Mouse (Mus musculus) A20 (cell line): Measurements from ENCODE around the gene Reg4.

Source experiments
- DNase-seq: peaks from one replicate; pipeline ENCODE4 v3.0.0-alpha.2; 2011; ENCODE audit warnings: low read depth, low spot score

The Reg4 gene

GRCm38 (mm10) chr3:98237240-98237639 is 15.3 kb downstream of the Reg4 start:
- DNase-seq, result no peak

GRCm38 (mm10) chr3:98238150-98238549 is 16.2 kb downstream of the Reg4 start:
- no peak for DNase-seq

GRCm38 (mm10) chr3:98242051-98242450 is 20.1 kb downstream of the Reg4 start:
- no peak for DNase-seq

- DNase-seq, result no peak
These were observed 20.6 kb downstream of the Reg4 start for GRCm38 (mm10) chr3:98242458-98243037.

GRCm38 (mm10) chr3:98245892-98246291 is 23.9 kb downstream of the Reg4 start:
- no peak for DNase-seq

GRCm38 (mm10) chr3:98246985-98247751 is 25.2 kb downstream of the Reg4 start:
- no peak for DNase-seq

GRCm38 (mm10) chr3:98249378-98249777 is 27.4 kb downstream of the Reg4 start:
- DNase-seq, result no peak

GRCm38 (mm10) chr3:98249833-98250448 is 28.0 kb downstream of the Reg4 start:
- no peak for DNase-seq

- DNase-seq, result peak; percentile 33
These were observed 32.1 kb downstream of the Reg4 start for GRCm38 (mm10) chr3:98254059-98254458.

- no peak for DNase-seq
These were observed 33.0 kb downstream of the Reg4 start for GRCm38 (mm10) chr3:98254656-98255583.

GRCm38 (mm10) chr3:98258723-98259122 is 36.8 kb downstream of the Reg4 start:
- no peak for DNase-seq

GRCm38 (mm10) chr3:98259271-98259751 is 37.4 kb downstream of the Reg4 start:
- DNase-seq, result no peak

- DNase-seq, result no peak
These were observed 38.6 kb downstream of the Reg4 start for GRCm38 (mm10) chr3:98260534-98260933.

- DNase-seq, result no peak
These were observed 39.5 kb downstream of the Reg4 start for GRCm38 (mm10) chr3:98261415-98261814.

- no peak for DNase-seq
These were observed 40.2 kb downstream of the Reg4 start for GRCm38 (mm10) chr3:98262133-98262532.

- DNase-seq, result no peak
These were observed 45.3 kb downstream of the Reg4 start for GRCm38 (mm10) chr3:98267249-98267651.

- DNase-seq, result no peak
These were observed 51.9 kb downstream of the Reg4 start for GRCm38 (mm10) chr3:98273623-98274398.

- no peak for DNase-seq
These were observed 57.7 kb downstream of the Reg4 start for GRCm38 (mm10) chr3:98279682-98280081.

- DNase-seq, result no peak
These were observed 58.4 kb downstream of the Reg4 start, which contains the start of gene Hmgcs2 for GRCm38 (mm10) chr3:98280204-98280932. Gene Hmgcs2, plus strand, starts transcription at chr3:98280435.
